Mouse (Mus musculus) CD8-positive naive resting alpha-beta T cell, adult 2 months (primary cell): ENCODE measurements around the gene Rab20.

ENCODE experiments used
- DNase-seq, 2 experiments: peaks; one replicate each; pipeline ENCODE4 v3.0.0; 2022; ENCODE audit warnings: low read depth in 2 of 2, low spot score in 2 of 2

Gene Rab20

DNA sequence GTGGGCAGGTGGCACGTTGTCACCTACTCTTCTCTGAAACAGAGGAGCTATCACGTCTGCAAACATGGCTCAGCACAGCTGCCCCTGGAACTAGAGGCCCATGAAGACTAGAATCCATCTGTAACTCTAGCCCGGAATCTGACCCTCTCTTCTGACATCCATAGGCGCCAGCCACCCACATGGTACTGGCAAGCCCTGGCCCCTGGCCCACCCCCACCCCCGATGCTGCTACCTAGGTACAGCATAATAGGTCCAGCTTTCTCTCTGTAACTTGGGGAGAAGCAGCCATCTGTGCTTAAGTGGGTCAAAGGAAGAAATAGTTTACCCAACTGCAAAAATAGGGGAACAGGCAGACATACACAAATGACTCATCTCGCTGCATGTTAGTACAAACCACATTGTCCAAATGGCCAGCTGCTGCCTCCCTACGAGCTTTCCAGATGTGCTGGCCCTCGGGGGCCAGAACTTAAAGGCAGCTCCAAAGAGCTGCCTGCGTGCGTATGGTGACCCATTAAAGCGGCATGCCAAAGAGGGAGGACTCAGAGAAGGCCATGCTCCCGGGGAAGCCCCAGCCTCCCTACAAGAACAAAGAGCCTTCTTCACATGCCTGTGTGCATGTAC is 66.9 kb downstream of the Rab20 start:
- no peak for DNase-seq

DNA sequence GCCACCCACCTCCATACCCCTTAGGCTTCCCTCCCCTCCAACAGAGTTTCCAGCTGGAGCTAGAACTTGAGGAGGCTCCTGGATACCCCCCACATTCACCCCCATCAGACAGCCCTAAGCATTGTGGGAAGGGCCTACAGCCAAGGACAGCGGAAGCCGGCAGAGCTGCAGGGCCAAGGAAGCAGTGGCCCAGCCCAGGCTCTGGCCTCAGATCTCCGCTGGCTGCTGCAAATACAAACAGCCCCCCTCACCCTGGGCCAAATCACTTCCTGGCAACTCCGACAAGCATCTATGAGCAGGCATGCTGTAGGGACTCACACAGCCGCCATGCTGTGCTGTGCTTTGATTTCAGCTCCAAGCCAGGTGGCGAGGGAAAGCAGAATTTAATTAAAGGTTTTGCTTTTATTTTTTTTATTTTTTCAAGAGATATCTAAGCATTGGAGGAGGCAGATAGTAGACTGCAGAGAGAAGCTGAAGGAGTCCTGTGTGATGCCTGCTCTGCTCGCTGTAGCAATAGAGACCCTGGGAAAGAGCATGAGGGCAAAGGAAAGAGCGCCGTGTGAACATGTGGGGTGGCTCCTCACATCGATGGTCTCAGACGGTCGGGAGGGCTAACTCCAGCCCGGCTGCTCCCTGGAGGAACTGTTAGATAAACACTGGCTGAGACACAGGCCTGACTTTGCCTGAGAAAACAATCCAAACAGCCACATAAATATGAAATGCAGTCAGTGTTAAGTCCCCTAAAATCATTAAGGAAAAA is 72.6 kb downstream of the Rab20 start:
- DNase-seq = no peak

DNA sequence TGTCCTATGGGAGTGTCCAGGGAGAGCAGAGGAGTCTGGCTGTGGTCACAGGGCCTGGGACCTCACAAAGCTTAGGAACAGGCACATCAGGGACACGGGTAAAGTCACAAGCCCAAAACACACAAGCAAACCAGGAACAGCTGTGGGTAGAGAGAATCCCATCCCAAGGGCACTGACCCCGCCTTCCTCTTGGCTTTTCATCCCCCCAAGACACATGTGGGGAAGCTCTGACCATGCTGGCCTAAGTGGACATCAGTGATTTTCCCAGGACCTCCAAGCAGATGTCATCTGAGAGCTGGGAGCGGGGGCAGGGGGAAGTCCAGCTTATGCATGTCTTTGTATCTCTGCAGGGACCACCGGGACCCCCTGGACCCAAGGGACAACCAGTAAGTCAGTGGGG is 73.9 kb downstream of the Rab20 start:
- DNase-seq = no peak

DNA sequence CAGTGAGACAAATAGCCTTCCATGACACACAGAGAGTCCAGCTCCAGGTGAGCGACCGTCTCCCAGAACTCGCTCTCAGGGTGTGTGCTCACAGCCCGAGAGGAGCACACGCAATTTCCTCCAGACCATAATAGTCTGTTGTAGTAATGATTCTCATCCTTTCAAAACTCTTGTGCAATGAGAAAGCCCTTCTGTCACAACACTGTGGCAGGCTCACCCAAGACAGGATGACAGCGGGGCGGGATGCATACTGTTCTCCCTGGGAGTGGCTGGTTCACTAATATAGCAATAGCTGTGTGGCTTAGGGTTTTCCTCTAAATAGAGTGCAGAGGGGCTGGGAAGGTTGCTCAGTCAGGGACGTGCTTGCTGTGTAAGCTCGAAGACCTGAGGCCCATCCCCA is 74.7 kb downstream of the Rab20 start:
- DNase-seq = no peak
